Mouse (Mus musculus) T-helper 1 cell (primary cell): ENCODE data around the gene Pam.
"Not testable (repeated sequence)": the region's sequence is repeated elsewhere in the genome, so short reads cannot be mapped to it uniquely, and the experiment has no call there.

ENCODE experiments used
- in situ Hi-C: fragments of 300-600 bp; cut with MboI, MseI; formaldehyde crosslinking; loops from one replicate; pipeline ENCODE4 v1.15.1; 2025; ENCODE audit warnings: high pct_unique_total_duplicates

Pam gene

GRCm38 (mm10) chr1:97769904-97770753 is 325.3 kb downstream of the Pam start, which contains the start of the genes Gin1 and Ppip5k2:
Gin1 (plus strand) TSS chr1:97770172.
Ppip5k2 (minus strand) TSS chr1:97770411.
- in situ Hi-C loops: no loop called here

DNA sequence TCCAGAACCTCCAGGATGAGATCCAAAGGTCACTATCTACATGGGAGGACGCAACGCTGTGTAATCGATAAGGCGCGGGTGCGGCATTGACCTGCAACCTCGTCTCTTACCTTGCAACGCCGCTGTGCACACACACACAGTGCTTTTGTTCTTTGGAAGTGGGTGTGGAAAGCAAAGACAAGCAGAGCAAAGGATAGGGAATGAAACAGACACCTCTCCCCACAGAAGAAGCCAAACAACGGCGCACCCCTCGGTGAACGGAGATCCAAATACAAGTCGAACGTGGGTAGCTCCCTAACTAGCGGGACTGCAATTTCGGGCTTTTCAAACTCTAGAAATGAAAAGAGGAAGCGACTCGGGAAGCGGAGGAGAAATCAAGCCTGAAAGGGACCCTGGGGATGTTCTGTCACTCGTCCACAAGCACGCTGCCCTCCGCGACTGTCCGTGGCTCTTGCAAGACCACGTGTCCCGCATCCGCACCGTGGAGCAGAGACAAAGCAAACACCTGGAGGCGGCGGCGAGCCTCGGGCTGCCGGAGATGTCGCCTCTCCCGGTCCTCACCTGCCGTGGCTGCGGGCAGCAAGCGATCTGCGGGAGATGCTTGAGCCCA is 326.0 kb downstream of the Pam start:
- in situ Hi-C loops: no loop called here

- in situ Hi-C loops: no loop called here
Observed at GRCm38 (mm10) chr1:97768906-97769293, 326.5 kb downstream of the Pam start.

GRCm38 (mm10) chr1:97768089-97768488 is 327.4 kb downstream of the Pam start:
- in situ Hi-C loops: no loop called here

GRCm38 (mm10) chr1:97765712-97766111 is 329.7 kb downstream of the Pam start:
- in situ Hi-C loops: not testable (repeated sequence)

DNA sequence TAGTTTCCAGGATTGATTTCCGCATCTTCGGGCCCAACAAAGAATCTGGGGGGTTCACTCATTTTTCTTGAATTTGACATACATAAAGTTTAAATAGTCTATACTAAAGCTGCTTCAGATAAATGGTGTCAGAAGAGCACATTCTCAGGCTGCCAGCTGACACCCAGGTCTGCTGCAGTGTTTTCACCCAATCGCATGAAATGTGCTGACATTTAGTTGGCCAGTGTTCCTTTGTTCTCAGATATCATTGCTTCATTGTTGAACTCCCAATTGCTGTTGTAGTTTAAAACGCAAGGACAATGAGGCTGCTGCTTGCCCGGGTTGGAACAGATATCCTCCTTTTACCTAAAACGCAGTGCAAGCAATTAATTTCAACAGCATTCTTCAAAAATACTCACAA is 334.0 kb downstream of the Pam start:
- in situ Hi-C loops: no loop called here

DNA sequence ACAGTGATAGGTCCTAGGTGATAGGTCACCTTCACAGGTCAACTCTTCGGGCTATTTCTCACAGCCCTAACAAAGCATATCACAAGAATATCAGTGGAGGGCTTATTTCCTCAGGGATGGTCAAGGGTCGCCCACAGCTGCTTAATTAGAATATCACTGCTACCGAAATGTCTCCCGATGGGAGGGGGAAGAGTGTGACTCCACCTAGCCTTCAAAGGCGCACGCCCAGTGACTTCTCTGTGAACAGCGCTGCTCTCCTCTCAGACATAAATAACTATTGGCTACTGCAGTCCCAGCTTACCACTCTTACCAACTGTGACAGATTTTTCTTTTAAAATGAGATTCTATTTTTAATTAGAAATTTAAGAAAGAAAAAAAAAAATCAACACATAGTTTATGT is 334.8 kb downstream of the Pam start:
- in situ Hi-C loops: no loop called here

- in situ Hi-C loops: no loop called here
Observed at GRCm38 (mm10) chr1:97759841-97760240, 335.6 kb downstream of the Pam start.

- in situ Hi-C loops: no loop called here
Observed at GRCm38 (mm10) chr1:97754392-97754791, 341.1 kb downstream of the Pam start.

GRCm38 (mm10) chr1:97753216-97753615 is 342.2 kb downstream of the Pam start:
- in situ Hi-C loops: no loop called here

DNA sequence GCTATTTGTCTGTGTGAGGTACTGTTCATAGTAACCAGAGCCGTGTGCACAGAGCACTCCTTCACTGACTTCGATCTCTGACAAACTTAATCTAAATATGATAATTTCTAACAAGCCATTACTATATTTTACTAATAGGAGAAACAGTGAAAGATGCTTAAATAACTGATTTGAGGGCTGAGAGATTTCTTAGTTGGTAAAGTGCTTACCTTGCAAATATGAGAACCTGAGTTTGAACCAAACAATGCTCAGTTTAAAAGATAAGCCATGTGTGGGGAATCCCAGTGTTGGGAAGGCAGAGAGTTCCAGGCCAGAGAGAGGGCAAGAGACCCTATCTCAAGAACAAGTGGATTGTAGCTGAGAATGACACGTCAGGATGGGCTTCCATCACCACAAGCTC is 347.3 kb downstream of the Pam start:
- in situ Hi-C loops: no loop called here

DNA sequence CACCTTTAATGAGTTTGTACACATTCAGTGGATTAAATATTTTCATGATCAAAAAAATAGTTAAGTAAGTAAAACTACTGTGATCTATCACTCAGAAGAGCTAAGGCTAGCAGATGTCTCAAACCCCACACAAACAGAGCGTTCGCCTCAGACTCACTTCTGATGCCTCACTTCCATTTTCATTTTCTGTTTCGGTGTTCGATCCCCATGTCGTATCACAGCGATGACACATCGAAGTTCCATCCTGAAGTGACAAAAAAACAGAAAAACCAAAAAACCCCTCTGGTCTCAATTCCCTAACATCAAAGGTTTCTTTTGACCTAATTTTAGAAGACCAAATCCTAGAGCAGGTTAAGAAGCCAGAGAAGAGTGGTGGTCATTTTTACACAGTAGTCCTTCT is 349.2 kb downstream of the Pam start:
- in situ Hi-C loops: no loop called here

- in situ Hi-C loops: no loop called here
Observed at GRCm38 (mm10) chr1:97745712-97746111, 349.7 kb downstream of the Pam start.
